Mouse (Mus musculus) heart, adult 2 months (tissue): Measurements from ENCODE around the gene Dscaml1. TPM values are rescaled to one million over a fixed set of nuclear protein-coding genes. Genes with fewer than 3 reads are reported as not detected.

Source experiments
- DNase-seq, 2 experiments: peaks; one replicate each; pipeline ENCODE4 v3.0.0; 2021
- H3K27ac ChIP-seq: fragments of 200-600 bp; 2 replicates; pipeline ENCODE4 v1.8.1; 2022
- H3K27me3 ChIP-seq: fragments of 200-500 bp; 2 replicates; pipeline ENCODE4 v1.6.1; 2012; ENCODE audit warnings: mild to moderate bottlenecking, low read length, inconsistent platforms, mixed read lengths; ENCODE audit not compliant: control insufficient read depth, insufficient read depth
- H3K36me3 ChIP-seq: fragments of 200-500 bp; 2 replicates; pipeline ENCODE4 v1.6.1; 2012; ENCODE audit warnings: low read length, inconsistent platforms; ENCODE audit not compliant: control insufficient read depth, insufficient read depth
- H3K4me1 ChIP-seq: fragments of 200-500 bp; 2 replicates; pipeline ENCODE4 v1.6.1; 2011; ENCODE audit warnings: low read length; ENCODE audit not compliant: control insufficient read depth, insufficient read depth
- H3K4me3 ChIP-seq: fragments of 200-600 bp; 2 replicates; pipeline ENCODE4 v1.8.1; 2022
- H3K79me2 ChIP-seq: fragments of 200-500 bp; replicated peaks from 2 replicates; pipeline ENCODE4 v1.6.1; 2012; ENCODE audit warnings: mild to moderate bottlenecking, inconsistent platforms, low read length, moderate library complexity, mixed read lengths; ENCODE audit not compliant: control insufficient read depth, insufficient read depth
- H3K9ac ChIP-seq: fragments of 200-500 bp; 2 replicates; pipeline ENCODE4 v1.6.1; 2012; ENCODE audit warnings: low read depth, mild to moderate bottlenecking, control low read depth, inconsistent platforms, low read length, mixed read lengths
- CTCF ChIP-seq: fragments of 200-600 bp; IDR thresholded peaks from 2 replicates; pipeline ENCODE4 v1.8.1; 2022; ENCODE audit warnings: antibody characterized with exemption, mild to moderate bottlenecking, moderate library complexity
- EP300 ChIP-seq: fragments of 200-500 bp; IDR thresholded peaks from 2 replicates; pipeline ENCODE4 v1.6.1; 2011; ENCODE audit warnings: low read depth, low read length, control low read depth; ENCODE audit not compliant: insufficient read depth
- POLR2A ChIP-seq: fragments of 200-500 bp; IDR thresholded peaks from 2 replicates; pipeline ENCODE4 v1.6.1; 2011; ENCODE audit warnings: mild to moderate bottlenecking, low read depth, low read length, control low read depth; ENCODE audit not compliant: insufficient read depth
- WGBS: fragments of 180-500 bp; shearing (Covaris S2); methylation state at CpG from one replicate; pipeline ENCODE4 v1.1.7; 2018; 5-methylcytosine and 5-hydroxymethylcytosine counted together
- intact Hi-C: fragments of 180-260 bp; cut with DNase I; formaldehyde crosslinking; loops from one replicate; pipeline ENCODE4 v1.15.1; 2025
- polyA plus RNA-seq: library from polyadenylated mRNA; depleted of rRNA; stranded (reverse); fragments of >200 nt; gene quantifications from 2 replicates; pipeline ENCODE4 v1.2.3, GENCODE M21; 2012
- total RNA-seq, 2 experiments: library from RNA; stranded (reverse); gene quantifications; 2 replicates each; pipeline ENCODE4 v1.2.3; 2021

Dscaml1 gene
- total and polyA plus RNA-seq, 3 experiments = 0.14 TPM; not detected in 2

- TF ChIP-seq POLR2A = no peak
- TF ChIP-seq EP300 = no peak
- no peak for TF ChIP-seq CTCF
- no peak overlapping the region for H3K4me3 ChIP-seq
- H3K36me3 ChIP-seq = no peaks in the 10 kb centered on the region
- no peak overlapping the region for H3K27ac ChIP-seq
- H3K27me3 ChIP-seq = no peaks in the 10 kb centered on the region
- DNase-seq = no peak
- WGBS = 32% methylated on average over 9 of the region's 9 CpGs
- intact Hi-C loops = no loop called here
- H3K79me2 ChIP-seq = no peaks in the 10 kb centered on the region
- H3K4me1 ChIP-seq = peaks cover 3% of the 10 kb centered on the region; the same call in 1 of the 2 replicates
- no peak overlapping the region for H3K9ac ChIP-seq
Measured at GRCm38 (mm10) chr9:45507482-45507881, 81.1 kb downstream of the Dscaml1 start.

GRCm38 (mm10) chr9:45510806-45511546 lies 84.5 kb downstream of the Dscaml1 start:
- Histone ChIP-seq H3K27me3 (no peaks in the 10 kb centered on the region), H3K4me1 (peaks cover 1% of the 10 kb centered on the region; the same call in 1 of the 2 replicates), H3K36me3 (no peaks in the 10 kb centered on the region), H3K9ac (no peak overlapping the region), H3K4me3 (no peak overlapping the region), H3K79me2 (no peaks in the 10 kb centered on the region), H3K27ac (no peak overlapping the region)
- 73% methylated on average over 10 of the region's 10 CpGs for whole genome bisulfite sequencing
- intact Hi-C loops = no loop called here
- TF ChIP-seq CTCF = no peak
- no peak for TF ChIP-seq EP300
- no peak for TF ChIP-seq POLR2A
- no peak for DNase-seq

GRCm38 (mm10) chr9:45517993-45518705 lies 91.7 kb downstream of the Dscaml1 start:
- no peaks in the 10 kb centered on the region for H3K4me1 ChIP-seq
- intact Hi-C loops = no loop called here
- WGBS = 58% methylated on average over 11 of the region's 11 CpGs
- no peak for DNase-seq
- no peak overlapping the region for H3K27ac ChIP-seq
- no peaks in the 10 kb centered on the region for H3K79me2 ChIP-seq
- no peak overlapping the region for H3K9ac ChIP-seq
- H3K36me3 ChIP-seq = no peaks in the 10 kb centered on the region
- H3K27me3 ChIP-seq = no peaks in the 10 kb centered on the region
- no peak overlapping the region for H3K4me3 ChIP-seq
- TF ChIP-seq EP300 (no peak), CTCF (no peak), POLR2A (no peak)

- Histone ChIP-seq H3K4me3 (no peak overlapping the region), H3K27ac (no peak overlapping the region), H3K79me2 (no peaks in the 10 kb centered on the region), H3K27me3 (no peaks in the 10 kb centered on the region), H3K9ac (no peak overlapping the region), H3K36me3 (no peaks in the 10 kb centered on the region), H3K4me1 (no peaks in the 10 kb centered on the region)
- no peak for TF ChIP-seq EP300
- no peak for TF ChIP-seq CTCF
- no peak for TF ChIP-seq POLR2A
- 74% methylated on average over 6 of the region's 6 CpGs for WGBS
- intact Hi-C loops = no loop called here
- DNase-seq = no peak
Measured at GRCm38 (mm10) chr9:45519841-45520240, 93.4 kb downstream of the Dscaml1 start.

GRCm38 (mm10) chr9:45522866-45523265 lies 96.4 kb downstream of the Dscaml1 start:
- WGBS = 66% methylated on average over 3 of the region's 3 CpGs
- TF ChIP-seq EP300 = no peak
- TF ChIP-seq CTCF = no peak
- no peak for TF ChIP-seq POLR2A
- H3K27ac ChIP-seq = no peak overlapping the region
- no peaks in the 10 kb centered on the region for H3K4me1 ChIP-seq
- H3K79me2 ChIP-seq = no peaks in the 10 kb centered on the region
- no peak overlapping the region for H3K9ac ChIP-seq
- H3K27me3 ChIP-seq = no peaks in the 10 kb centered on the region
- H3K4me3 ChIP-seq = no peak overlapping the region
- no peaks in the 10 kb centered on the region for H3K36me3 ChIP-seq
- intact Hi-C loops = no loop called here
- no peak for DNase-seq

- Histone ChIP-seq H3K79me2 (no peaks in the 10 kb centered on the region), H3K36me3 (no peaks in the 10 kb centered on the region), H3K9ac (no peak overlapping the region), H3K4me1 (no peaks in the 10 kb centered on the region), H3K27ac (no peak overlapping the region), H3K4me3 (no peak overlapping the region), H3K27me3 (no peaks in the 10 kb centered on the region)
- DNase-seq = no peak
- TF ChIP-seq CTCF (no peak), POLR2A (no peak), EP300 (no peak)
- intact Hi-C loops = no loop called here
- WGBS = 68% methylated on average over 8 of the region's 8 CpGs
Measured at GRCm38 (mm10) chr9:45524505-45524904, 98.1 kb downstream of the Dscaml1 start.
